Mouse (Mus musculus) E14TG2a.4 (cell line): ENCODE results near the gene Usp24.
"Not testable (repeated sequence)": the region's sequence is repeated elsewhere in the genome, so short reads cannot be mapped to it uniquely, and the experiment has no call there.

Experiments used
- CTCF ChIP-seq: conservative IDR thresholded peaks from 2 replicates; pipeline ENCODE4 v1.5.1; 2014; ENCODE audit warnings: low read length
- NANOG ChIP-seq: IDR thresholded peaks from 2 replicates; pipeline ENCODE4 v1.6.1; 2014; ENCODE audit warnings: borderline replicate concordance, low read length, mixed read lengths
- POU5F1 ChIP-seq: IDR thresholded peaks from 2 replicates; pipeline ENCODE4 v1.6.1; 2014; ENCODE audit warnings: low read length, borderline replicate concordance

- TF ChIP-seq CTCF, POU5F1, NANOG: not testable (repeated sequence)
Observed at GRCm38 (mm10) chr4:106355025-106355424, 39.0 kb downstream of the Usp24 start.
